Mouse (Mus musculus) embryonic stem cell, embryonic (primary cell): ENCODE measurements around the gene Gm38431.

Experiments
- CTCF ChIA-PET, 4 experiments: fragments of 300-600 bp in 2 of 4; fragments of 350-600 bp in 2 of 4; sonication (Branson Sonifier 250); formaldehyde crosslinking; loops; one replicate each; lab custom pipeline; 2022; ENCODE audit warnings: inconsistent platforms in 2 of 4; lab: Charles Lee
- POLR2A ChIA-PET, 4 experiments: fragments of 300-600 bp in 2 of 4; fragments of 350-600 bp in 2 of 4; sonication (Branson Sonifier 250); formaldehyde crosslinking; loops; one replicate each; lab custom pipeline; 2022; ENCODE audit warnings: antibody characterized with exemption in 4 of 4, inconsistent platforms in 1 of 4; lab: Charles Lee

The Gm38431 gene

GRCm38 (mm10) chr9:21036666-21037065 lies 55.1 kb downstream of the Gm38431 start:
- ChIA-PET CTCF (interaction anchor here in 2 of 4 experiments (0.9 to 1.2 kb wide), 3 partner anchors 10 to 101 kb away, joined by 3 to 4 read pairs (median 3); no protein-coding TSS in a partner anchor), POLR2A (interaction anchor here in 3 of 4 experiments (0.5 to 7.6 kb wide), 17 partner anchors 10 to 159 kb away, joined by 3 to 55 read pairs (median 4); partner anchors contain the start of genes Gm38431 (in 2 of the 3), Icam1 (in 2 of the 3), Raver1 (in 2 of the 3) and Fdx1l (in 1 of the 3))

- POLR2A ChIA-PET = interaction anchor here in 2 of 4 experiments (0.5 to 7.6 kb wide), 14 partner anchors 10 to 187 kb away, joined by 3 to 55 read pairs (median 4); partner anchors contain the start of genes Gm38431 (in 2 of the 2), Raver1 (in 2 of the 2), Fdx1l (in 1 of the 2) and Gm49373 (in 1 of the 2)
- CTCF ChIA-PET = interaction anchor here in 2 of 4 experiments (0.9 to 1.2 kb wide), 2 partner anchors 9 to 100 kb away, joined by 3 to 4 read pairs; no protein-coding TSS in a partner anchor
These were observed 55.6 kb downstream of the Gm38431 start for GRCm38 (mm10) chr9:21036161-21036560.

- ChIA-PET CTCF (interaction anchor here in 2 of 4 experiments (0.5 to 1.4 kb wide), 5 partner anchors 16 to 185 kb away, joined by 3 to 5 read pairs (median 3); partner anchors contain the start of gene Icam1 (in 1 of the 2)), POLR2A (interaction anchor here (0.6 to 7.6 kb wide), 28 partner anchors 9 to 188 kb away, joined by 3 to 55 read pairs (median 4); partner anchors contain the start of genes Gm49373 (in 3 of the 4), Fdx1l (in 2 of the 4), Gm38431 (in 2 of the 4) and Icam1 (in 2 of the 4))
These were observed 56.2 kb downstream of the Gm38431 start for GRCm38 (mm10) chr9:21035586-21035985.

- POLR2A ChIA-PET = interaction anchor here (0.7 to 7.6 kb wide), 31 partner anchors 9 to 377 kb away, joined by 3 to 55 read pairs (median 4); partner anchors contain the start of genes Gm49373 (in 3 of the 4), Icam1 (in 3 of the 4), Fdx1l (in 2 of the 4) and Gm38431 (in 2 of the 4)
- CTCF ChIA-PET = interaction anchor here in 2 of 4 experiments (0.7 to 1.4 kb wide), 7 partner anchors 19 to 279 kb away, joined by 3 to 5 read pairs (median 3); partner anchors contain the start of gene Icam1 (in 1 of the 2)
These were observed 57.2 kb downstream of the Gm38431 start for GRCm38 (mm10) chr9:21034481-21035085.

- ChIA-PET POLR2A (interaction anchor here (0.6 to 12.3 kb wide), 49 partner anchors 8 to 513 kb away, joined by 3 to 264 read pairs (median 4); partner anchors contain the start of genes Gm38431 (in 3 of the 4), Icam1 (in 3 of the 4), Raver1 (in 3 of the 4) and Eif3g (in 2 of the 4)), CTCF (interaction anchor here in 3 of 4 experiments (0.5 to 1.4 kb wide), 20 partner anchors 11 to 381 kb away, joined by 3 to 8 read pairs (median 4); partner anchors contain the start of genes Cdkn2d (in 2 of the 3), Eif3g (in 1 of the 3), Pin1 (in 1 of the 3) and Tyk2 (in 1 of the 3))
These were observed 58.7 kb downstream of the Gm38431 start for GRCm38 (mm10) chr9:21033136-21033535.

- CTCF ChIA-PET = interaction anchor here in 3 of 4 experiments (0.5 to 2.4 kb wide), 10 partner anchors 24 to 294 kb away, joined by 3 to 11 read pairs (median 4); partner anchors contain the start of gene Eif3g (in 2 of the 3)
These were observed 59.3 kb downstream of the Gm38431 start for GRCm38 (mm10) chr9:21032491-21032890.

GRCm38 (mm10) chr9:21031896-21032351 lies 59.9 kb downstream of the Gm38431 start, which contains the start of gene Icam5:
Gene Icam5 (plus strand): TSS chr9:21032073.
- CTCF ChIA-PET = interaction anchor here in 3 of 4 experiments (0.5 to 2.4 kb wide), 12 partner anchors 10 to 478 kb away, joined by 3 to 15 read pairs (median 6); partner anchors contain the start of genes Eif3g (in 2 of the 3) and Tmed1 (in 1 of the 3)
- POLR2A ChIA-PET = interaction anchor here in 3 of 4 experiments (0.6 to 12.3 kb wide), 29 partner anchors 10 to 692 kb away, joined by 3 to 264 read pairs (median 7); partner anchors contain the start of genes Gm38431 (in 3 of the 3), Icam1 (in 3 of the 3), Raver1 (in 3 of the 3) and Angptl6 (in 1 of the 3)

More at GRCm38 (mm10) chr9:21032491-21032890, 59.3 kb downstream of the Gm38431 start:
- POLR2A ChIA-PET = interaction anchor here (0.6 to 12.3 kb wide), 21 partner anchors 10 to 390 kb away, joined by 3 to 264 read pairs (median 7); partner anchors contain the start of genes Icam1 (in 3 of the 4), Fdx1l (in 2 of the 4), Gm38431 (in 2 of the 4) and Raver1 (in 2 of the 4)

GRCm38 (mm10) chr9:21031251-21031895 lies 60.4 kb downstream of the Gm38431 start:
- ChIA-PET POLR2A (interaction anchor here in 3 of 4 experiments (0.7 to 12.3 kb wide), 66 partner anchors 8 to 692 kb away, joined by 3 to 264 read pairs (median 5); partner anchors contain the start of genes Gm38431 (in 3 of the 3), Icam1 (in 3 of the 3), Raver1 (in 3 of the 3) and Angptl6 (in 1 of the 3)), CTCF (interaction anchor here (0.5 to 3.2 kb wide), 59 partner anchors 7 to 515 kb away, joined by 3 to 25 read pairs (median 5); partner anchors contain the start of genes Icam1 (in 3 of the 4), Eif3g (in 2 of the 4), Carm1 (in 1 of the 4) and Gm38431 (in 1 of the 4))

- CTCF ChIA-PET = interaction anchor here (0.6 to 3.2 kb wide), 80 partner anchors 8 to 780 kb away, joined by 3 to 25 read pairs (median 4); partner anchors contain the start of genes Icam1 (in 3 of the 4), Eif3g (in 2 of the 4), Carm1 (in 1 of the 4) and Gm38431 (in 1 of the 4)
- POLR2A ChIA-PET = interaction anchor here in 3 of 4 experiments (0.6 to 12.3 kb wide), 73 partner anchors 9 to 693 kb away, joined by 3 to 264 read pairs (median 4); partner anchors contain the start of genes Gm38431 (in 3 of the 3), Icam1 (in 3 of the 3), Raver1 (in 3 of the 3) and Angptl6 (in 1 of the 3)
These were observed 61.0 kb downstream of the Gm38431 start for GRCm38 (mm10) chr9:21030781-21031250.

GRCm38 (mm10) chr9:21030055-21030600 lies 61.7 kb downstream of the Gm38431 start:
- POLR2A ChIA-PET = interaction anchor here in 3 of 4 experiments (0.6 to 12.3 kb wide), 69 partner anchors 8 to 517 kb away, joined by 3 to 264 read pairs (median 5); partner anchors contain the start of genes Gm38431 (in 3 of the 3), Icam1 (in 3 of the 3), Raver1 (in 3 of the 3) and Mrpl4 (in 2 of the 3)

GRCm38 (mm10) chr9:21029291-21030054 lies 62.3 kb downstream of the Gm38431 start, which contains the start of gene Icam4:
Gene Icam4 (plus strand): TSS chr9:21029373.
- POLR2A ChIA-PET = interaction anchor here in 3 of 4 experiments (0.6 to 12.3 kb wide), 30 partner anchors 11 to 723 kb away, joined by 3 to 264 read pairs (median 4); partner anchors contain the start of genes Gm38431 (in 3 of the 3), Icam1 (in 3 of the 3), Raver1 (in 3 of the 3) and Mrpl4 (in 2 of the 3)
- CTCF ChIA-PET = interaction anchor here (0.5 to 3.2 kb wide), 29 partner anchors 9 to 587 kb away, joined by 3 to 25 read pairs (median 4); partner anchors contain the start of genes Icam1 (in 2 of the 4), Cdkn2d (in 1 of the 4), Eif3g (in 1 of the 4) and S1pr2 (in 1 of the 4)

More at GRCm38 (mm10) chr9:21030055-21030600, 61.7 kb downstream of the Gm38431 start:
- CTCF ChIA-PET = interaction anchor here in 3 of 4 experiments (0.6 to 3.2 kb wide), 85 partner anchors 8 to 781 kb away, joined by 3 to 25 read pairs (median 4); partner anchors contain the start of genes Icam1 (in 3 of the 3), Eif3g (in 2 of the 3), Carm1 (in 1 of the 3) and Cdkn2d (in 1 of the 3)

GRCm38 (mm10) chr9:21028560-21029110 lies 63.2 kb downstream of the Gm38431 start:
- POLR2A ChIA-PET = interaction anchor here in 3 of 4 experiments (0.6 to 12.3 kb wide), 20 partner anchors 10 to 195 kb away, joined by 3 to 264 read pairs (median 6); partner anchors contain the start of genes Icam1 (in 3 of the 3), Gm38431 (in 2 of the 3), Mrpl4 (in 2 of the 3) and Raver1 (in 2 of the 3)
- CTCF ChIA-PET = interaction anchor here (0.5 to 3.2 kb wide), 25 partner anchors 10 to 586 kb away, joined by 3 to 25 read pairs (median 4); partner anchors contain the start of genes Cdkn2d (in 1 of the 4), Eif3g (in 1 of the 4), Icam1 (in 1 of the 4) and S1pr2 (in 1 of the 4)

GRCm38 (mm10) chr9:21027774-21028290 lies 64.0 kb downstream of the Gm38431 start:
- POLR2A ChIA-PET = interaction anchor here in 3 of 4 experiments (0.6 to 12.3 kb wide), 12 partner anchors 9 to 129 kb away, joined by 3 to 264 read pairs (median 5); partner anchors contain the start of genes Icam1 (in 3 of the 3), Eif3g (in 1 of the 3), Gm38431 (in 1 of the 3) and Mrpl4 (in 1 of the 3)
- CTCF ChIA-PET = interaction anchor here in 2 of 4 experiments (0.9 to 1.6 kb wide), 2 partner anchors 9 to 16 kb away, joined by 3 to 4 read pairs; no protein-coding TSS in a partner anchor
